Mouse (Mus musculus): ENCODE results near the gene Crebl2.

GRCm38 (mm10) chr6:134849461-134849860 is 19.5 kb downstream of the Crebl2 start:
- TF ChIP-seq CTCF (IDR thresholded peaks at IDR 0.05; ENCODE audit: low read depth) (no peak), EP300 (IDR thresholded peaks at IDR 0.05; ENCODE audit: low read depth) (no peak)
